ENCODE assay signal across 10 mouse cellular contexts in the genomic region with DNA sequence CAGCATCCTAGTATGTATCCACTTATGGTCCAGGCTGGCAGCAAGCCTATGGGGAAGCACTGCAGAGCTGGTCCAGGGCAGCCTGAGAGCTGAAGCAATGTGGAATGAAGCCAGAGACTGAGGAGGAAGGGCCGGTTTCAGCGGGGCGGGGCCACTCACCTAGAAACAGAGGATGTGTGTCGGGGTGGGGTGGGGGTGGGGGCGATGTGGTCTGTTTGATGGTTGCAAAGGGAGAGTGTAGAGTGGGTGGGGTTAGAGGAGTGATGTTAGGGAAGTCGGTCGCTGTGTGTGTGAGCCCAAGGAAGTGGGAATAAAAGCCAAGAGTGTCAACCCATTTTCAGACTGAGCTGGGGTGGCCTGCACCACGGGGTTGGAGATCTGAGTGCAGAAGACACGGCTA. TPM values are rescaled to one million over a fixed set of nuclear protein-coding genes. Genes with fewer than 3 reads are reported as not detected.
DNase-seq lines count a peak whose midpoint lies in the region; ATAC-seq lines count a peak whose summit lies in the region.
"Had no signal": no experiment of that assay in that cellular context is flagged by ENCODE, and none has a peak within 500 bp of the region (broad histone marks: within the 10 kb centered on the region; RNA-seq: fewer than 3 reads in every experiment).

No protein-coding gene starts in this region.

- intact Hi-C loops in left cerebral cortex, postnatal 25 days (cut with DNase I), result no loop called here

- no peaks in the 10 kb centered on the region for H3K27me3 ChIP-seq in kidney, embryonic 15.5 days
- no peaks in the 10 kb centered on the region for H3K27me3 ChIP-seq in intestine, embryonic 14.5 days (replicated peaks; ENCODE audit: control insufficient read depth, insufficient read depth, low read length)
- no peaks in the 10 kb centered on the region for H3K27me3 ChIP-seq in stomach, embryonic 14.5 days (ENCODE audit: control insufficient read depth, insufficient read depth, low read length)

- no peaks in the 10 kb centered on the region for H3K4me1 ChIP-seq in kidney, embryonic 15.5 days
- no peaks in the 10 kb centered on the region for H3K4me1 ChIP-seq in intestine, embryonic 14.5 days (replicated peaks; ENCODE audit: control insufficient read depth, insufficient read depth, low read length)
- H3K4me1 ChIP-seq in stomach, embryonic 14.5 days (ENCODE audit: control insufficient read depth, insufficient read depth, low read length), result no peaks in the 10 kb centered on the region

- no peak for DNase-seq in kidney, postnatal 4 days
- peak; percentile 5 for DNase-seq in NIH3T3 (ENCODE audit: low read depth)
- no peak for DNase-seq in intestine, embryonic 14.5 days (ENCODE audit: low spot score)
- DNase-seq in layer of hippocampus, adult 11-12 months (ENCODE audit: low spot score), result no peak
- DNase-seq in left cerebral cortex, postnatal 25 days (ENCODE audit: low spot score in 2 of 2), result no peak
- no peak for DNase-seq in urinary bladder, postnatal 36 days (ENCODE audit: low spot score in 2 of 2)
- DNase-seq: midbrain, embryonic 14.5 days had no signal

- peak; percentile 22; the same call in 1 of the 2 replicates for ATAC-seq in kidney, embryonic 15.5 days (replicated peaks; ENCODE audit: low FRiP score)
- ATAC-seq in intestine, embryonic 14.5 days (replicated peaks; ENCODE audit: low FRiP score, low TSS enrichment, low read depth), result no peak
- ATAC-seq in stomach, embryonic 14.5 days (ENCODE audit: insufficient number of reproducible peaks, insufficient read depth, low FRiP score, low read depth), result peak; percentile 71; the same call in 1 of the 2 replicates
- ATAC-seq: hindbrain, postnatal 0 days had no signal

- H3K9me3 ChIP-seq in kidney, embryonic 15.5 days (replicated peaks), result no peaks in the 10 kb centered on the region
- H3K9me3 ChIP-seq in intestine, embryonic 14.5 days (ENCODE audit: control insufficient read depth, low read length), result no peaks in the 10 kb centered on the region
- no peaks in the 10 kb centered on the region for H3K9me3 ChIP-seq in stomach, embryonic 14.5 days (ENCODE audit: control insufficient read depth, low read depth, low read length)

- no peak overlapping the region for H3K27ac ChIP-seq in kidney, embryonic 15.5 days
- H3K27ac ChIP-seq in intestine, embryonic 14.5 days (ENCODE audit: low read depth), result no peak overlapping the region
- no peak overlapping the region for H3K27ac ChIP-seq in stomach, embryonic 14.5 days (ENCODE audit: low read length)
- H3K27ac ChIP-seq: hindbrain, postnatal 0 days had no signal

- H3K4me2 ChIP-seq in kidney, embryonic 15.5 days, result peak overlapping the region; percentile 46
- peak overlapping the region; percentile 20; the same call in 1 of the 2 replicates for H3K4me2 ChIP-seq in intestine, embryonic 14.5 days (ENCODE audit: low read length)
- H3K4me2 ChIP-seq in stomach, embryonic 14.5 days (replicated peaks; ENCODE audit: low read depth, low read length), result peak overlapping the region; percentile 26

- H3K9ac ChIP-seq in kidney, embryonic 15.5 days, result no peak overlapping the region
- no peak overlapping the region for H3K9ac ChIP-seq in intestine, embryonic 14.5 days (ENCODE audit: low read length)
- H3K9ac ChIP-seq in stomach, embryonic 14.5 days (replicated peaks; ENCODE audit: low read depth, low read length), result no peak overlapping the region

- peak overlapping the region; percentile 19; the same call in 1 of the 2 replicates for H3K4me3 ChIP-seq in kidney, embryonic 15.5 days (replicated peaks)
- H3K4me3 ChIP-seq in intestine, embryonic 14.5 days (ENCODE audit: low read depth, low read length), result no peak overlapping the region
- no peak overlapping the region for H3K4me3 ChIP-seq in stomach, embryonic 14.5 days (ENCODE audit: low read depth, low read length)

- no peaks in the 10 kb centered on the region for H3K36me3 ChIP-seq in kidney, embryonic 15.5 days
- no peaks in the 10 kb centered on the region for H3K36me3 ChIP-seq in intestine, embryonic 14.5 days (ENCODE audit: control insufficient read depth, insufficient read depth, low read length)
- H3K36me3 ChIP-seq in stomach, embryonic 14.5 days (ENCODE audit: control insufficient read depth, insufficient read depth, low read length), result no peaks in the 10 kb centered on the region

- WGBS in kidney, embryonic 15.5 days, result 11% methylated on average over 9 of the region's 9 CpGs
- 6% methylated on average over 9 of the region's 9 CpGs for WGBS in intestine, embryonic 14.5 days
- WGBS in stomach, embryonic 14.5 days, result 4% methylated on average over 9 of the region's 9 CpGs

RNA-seq across cellular contexts. Expression of a gene that starts 33.1 kb away (rescaled TPM):
- 2.8 and 3.5 TPM in 2 replicates for polyA plus RNA-seq in kidney, embryonic 15.5 days (2015; fragmentation: Nextera tagmentation; extraction: Ambion mirVana)
- 3.9 and 5.1 TPM in 2 replicates for polyA plus RNA-seq in intestine, embryonic 14.5 days (2014; fragmentation: Nextera tagmentation; extraction: Ambion mirVana)
- polyA plus RNA-seq in stomach, embryonic 14.5 days (2014; fragmentation: Nextera tagmentation; extraction: Ambion mirVana), result 4.9 and 6.3 TPM in 2 replicates
- total RNA-seq in left cerebral cortex, postnatal 25 days (2021), result 10 to 100 TPM; 10.9 to 13.8 TPM

RNA-seq across cellular contexts. Expression of a gene that starts 50.5 kb away (rescaled TPM):
- polyA plus RNA-seq in kidney, embryonic 15.5 days (2015; fragmentation: Nextera tagmentation; extraction: Ambion mirVana), result 18.7 and 19.2 TPM in 2 replicates
- 24.7 and 28.5 TPM in 2 replicates for polyA plus RNA-seq in intestine, embryonic 14.5 days (2014; fragmentation: Nextera tagmentation; extraction: Ambion mirVana)
- polyA plus RNA-seq in stomach, embryonic 14.5 days (2014; fragmentation: Nextera tagmentation; extraction: Ambion mirVana), result 25.3 and 26.6 TPM in 2 replicates
- total RNA-seq in left cerebral cortex, postnatal 25 days (2021), result 10 to 100 TPM; 11.9 to 12.1 TPM
